Mouse (Mus musculus): ENCODE results near the gene Zdhhc5. TPM values are rescaled to one million over a fixed set of nuclear protein-coding genes. Genes with fewer than 3 reads are reported as not detected.
A peak's percentile ranks its signal among the peaks of the same experiment; 100 is the strongest.
"Not testable (repeated sequence)": the region's sequence is repeated elsewhere in the genome, so short reads cannot be mapped to it uniquely, and the experiment has no call there.

Zdhhc5 gene
- polyA plus RNA-seq, 1 experiment: 14.6 TPM

- Histone ChIP-seq H3K4me3 (replicated peaks; ENCODE audit: control insufficient read depth, low read depth, low read length) (peak overlapping the region; percentile 73), H3K4me1 (ENCODE audit: control insufficient read depth, insufficient read depth, low read length) (no peaks in the 10 kb centered on the region; the same call in 1 of the 2 replicates), H3K27ac (ENCODE audit: control insufficient read depth, insufficient read depth, low read depth, low read length, poor library complexity) (peak overlapping the region; percentile 8; the same call in 1 of the 2 replicates)
- 8% methylated on average over 22 of the region's 22 CpGs for WGBS
- peak; percentile 38; the same call in 1 of the 2 replicates for TF ChIP-seq CTCF (IDR thresholded peaks at IDR 0.05; ENCODE audit: control insufficient read depth, insufficient read depth, low read length)
- TF ChIP-seq POLR2A (IDR thresholded peaks at IDR 0.05; ENCODE audit: borderline replicate concordance, control insufficient read depth, low read depth, low read length): no peak
Observed at GRCm38 (mm10) chr2:84677270-84677967, 37.6 kb downstream of the Zdhhc5 start.

- H3K4me3 ChIP-seq (replicated peaks; ENCODE audit: control insufficient read depth, low read depth, low read length): not testable (repeated sequence)
Observed at GRCm38 (mm10) chr2:84671535-84671934, 43.4 kb downstream of the Zdhhc5 start.

GRCm38 (mm10) chr2:84670569-84670933, 44.4 kb downstream of the Zdhhc5 start, which contains the start of gene Selenoh:
Gene Selenoh (minus strand): TSS chr2:84670770.
- under 1% methylated on average over 20 of the region's 20 CpGs for WGBS
- Histone ChIP-seq H3K4me1 (ENCODE audit: control insufficient read depth, insufficient read depth, low read length) (no peaks in the 10 kb centered on the region), H3K27ac (ENCODE audit: control insufficient read depth, insufficient read depth, low read depth, low read length, poor library complexity) (peak within 1 kb of the TSS; percentile 37; the same call in 1 of the 2 replicates), H3K4me3 (replicated peaks; ENCODE audit: control insufficient read depth, low read depth, low read length) (peak within 1 kb of the TSS; percentile 80)
- TF ChIP-seq POLR2A (IDR thresholded peaks at IDR 0.05; ENCODE audit: borderline replicate concordance, control insufficient read depth, low read depth, low read length) (0 out of 2 replicates have a peak, but pooled peaks have one; percentile 5), CTCF (IDR thresholded peaks at IDR 0.05; ENCODE audit: control insufficient read depth, insufficient read depth, low read length) (no peak)

More at GRCm38 (mm10) chr2:84671535-84671934, 43.4 kb downstream of the Zdhhc5 start:
- H3K4me1 ChIP-seq (ENCODE audit: control insufficient read depth, insufficient read depth, low read length); H3K27ac ChIP-seq (ENCODE audit: control insufficient read depth, insufficient read depth, low read depth, low read length, poor library complexity): not testable (repeated sequence)
- 72% methylated on average over 4 of the region's 5 CpGs for WGBS

DNA sequence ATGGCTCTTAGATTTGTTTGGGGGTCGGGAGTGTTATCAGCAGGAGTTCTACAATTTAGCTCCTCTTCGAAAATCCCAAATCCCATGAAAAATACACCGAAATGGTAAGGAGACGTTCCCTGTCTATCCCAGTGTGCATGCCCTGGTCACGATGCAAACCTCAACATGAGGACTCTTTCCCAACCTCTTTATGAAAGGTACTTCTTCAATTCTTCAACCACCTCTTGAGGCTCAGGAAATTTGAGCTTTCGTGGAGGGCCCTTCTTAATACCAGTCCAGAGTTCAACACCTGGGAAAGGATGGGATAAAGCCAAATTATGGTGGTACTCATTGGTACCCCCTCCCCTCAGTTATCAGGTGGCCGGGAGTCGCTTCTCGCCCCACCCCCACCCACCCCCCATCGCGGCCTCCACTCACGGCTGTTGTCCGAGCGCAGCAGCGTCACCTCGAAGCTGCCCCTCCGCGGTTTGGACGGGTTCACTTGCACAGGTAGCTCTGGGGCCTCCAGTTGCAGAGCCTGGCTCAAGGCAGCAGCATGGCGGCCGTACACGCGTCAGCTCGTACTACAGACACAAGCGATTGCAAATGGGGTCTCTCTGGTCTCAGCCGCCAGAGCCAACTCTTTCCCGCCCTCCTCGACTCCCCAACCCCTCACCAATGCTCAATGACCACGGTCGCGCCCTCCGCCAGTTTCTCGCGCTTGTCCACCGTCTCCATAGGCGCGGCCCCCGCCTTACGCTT, 45.0 kb downstream of the Zdhhc5 start:
- peak overlapping the region; percentile 80 for H3K4me3 ChIP-seq (replicated peaks; ENCODE audit: control insufficient read depth, low read depth, low read length)
- H3K4me1 ChIP-seq (ENCODE audit: control insufficient read depth, insufficient read depth, low read length): no peaks in the 10 kb centered on the region
- 2% methylated on average over 39 of the region's 39 CpGs for WGBS
- H3K27ac ChIP-seq (ENCODE audit: control insufficient read depth, insufficient read depth, low read depth, low read length, poor library complexity): peak overlapping the region; percentile 37; the same call in 1 of the 2 replicates
- TF ChIP-seq CTCF (IDR thresholded peaks at IDR 0.05; ENCODE audit: control insufficient read depth, insufficient read depth, low read length) (no peak), POLR2A (IDR thresholded peaks at IDR 0.05; ENCODE audit: borderline replicate concordance, control insufficient read depth, low read depth, low read length) (no peak; the same call in 1 of the 2 replicates)

DNA sequence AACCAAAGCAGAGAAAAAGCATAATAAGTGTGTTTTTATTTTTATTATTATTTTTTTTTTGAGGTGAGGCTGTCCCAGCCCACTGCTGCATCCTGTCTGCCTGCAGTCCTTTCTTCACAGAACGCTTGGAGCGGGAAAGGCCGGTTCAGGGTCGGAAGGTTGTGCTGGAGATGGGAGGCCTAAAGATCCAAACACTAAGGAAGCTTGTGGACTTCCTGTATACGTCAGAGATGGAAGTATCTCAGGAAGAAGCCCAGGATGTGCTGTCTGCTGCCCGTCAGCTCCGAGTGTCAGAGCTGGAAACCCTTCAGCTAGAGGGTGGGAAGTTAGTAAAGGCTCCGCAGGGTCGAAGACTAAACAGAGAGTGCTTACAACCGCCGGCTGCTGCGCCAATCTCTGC, 48.9 kb downstream of the Zdhhc5 start:
- Histone ChIP-seq H3K27ac (ENCODE audit: control insufficient read depth, insufficient read depth, low read depth, low read length, poor library complexity) (no peak overlapping the region), H3K4me1 (ENCODE audit: control insufficient read depth, insufficient read depth, low read length) (no peaks in the 10 kb centered on the region)
- WGBS: 80% methylated on average over 12 of the region's 12 CpGs

DNA sequence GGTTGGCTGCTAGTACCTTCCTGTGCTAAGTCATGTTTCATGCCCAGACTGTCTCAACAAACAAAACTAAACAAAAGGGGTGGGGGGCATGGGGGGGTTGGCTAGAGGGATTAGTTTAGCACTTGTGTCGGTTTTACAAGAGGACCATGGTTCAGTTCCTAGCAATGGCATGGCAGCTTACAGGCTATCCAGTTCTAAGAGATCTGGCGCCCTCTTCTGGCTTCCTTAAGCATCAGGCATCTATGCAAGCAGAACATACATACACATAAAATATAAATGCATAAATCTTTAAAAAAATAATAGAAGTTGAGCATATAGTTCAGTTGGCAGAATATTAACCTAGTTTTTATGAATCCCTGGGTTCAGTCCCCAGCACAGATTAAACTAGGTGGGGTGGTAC, 52.1 kb downstream of the Zdhhc5 start:
- 46% methylated on average over 2 of the region's 2 CpGs for WGBS
- H3K27ac ChIP-seq (ENCODE audit: control insufficient read depth, insufficient read depth, low read depth, low read length, poor library complexity): no peak overlapping the region
- no peaks in the 10 kb centered on the region for H3K4me1 ChIP-seq (ENCODE audit: control insufficient read depth, insufficient read depth, low read length)
- TF ChIP-seq POLR2A (IDR thresholded peaks at IDR 0.05; ENCODE audit: borderline replicate concordance, control insufficient read depth, low read depth, low read length) (no peak), CTCF (IDR thresholded peaks at IDR 0.05; ENCODE audit: control insufficient read depth, insufficient read depth, low read length) (0 out of 2 replicates have a peak, but pooled peaks have one; percentile 28)
- no peak overlapping the region for H3K4me3 ChIP-seq (replicated peaks; ENCODE audit: control insufficient read depth, low read depth, low read length)

More for the DNA sequence above, 48.9 kb downstream of the Zdhhc5 start:
- TF ChIP-seq CTCF (IDR thresholded peaks at IDR 0.05; ENCODE audit: control insufficient read depth, insufficient read depth, low read length) (no peak), POLR2A (IDR thresholded peaks at IDR 0.05; ENCODE audit: borderline replicate concordance, control insufficient read depth, low read depth, low read length) (no peak)
- H3K4me3 ChIP-seq (replicated peaks; ENCODE audit: control insufficient read depth, low read depth, low read length): no peak overlapping the region

GRCm38 (mm10) chr2:84660253-84660652, 54.7 kb downstream of the Zdhhc5 start:
- WGBS: 35% methylated on average over 3 of the region's 3 CpGs
- Histone ChIP-seq H3K27ac (ENCODE audit: control insufficient read depth, insufficient read depth, low read depth, low read length, poor library complexity) (no peak overlapping the region), H3K4me3 (replicated peaks; ENCODE audit: control insufficient read depth, low read depth, low read length) (no peak overlapping the region), H3K4me1 (ENCODE audit: control insufficient read depth, insufficient read depth, low read length) (no peaks in the 10 kb centered on the region; the same call in 1 of the 2 replicates)
- TF ChIP-seq CTCF (IDR thresholded peaks at IDR 0.05; ENCODE audit: control insufficient read depth, insufficient read depth, low read length) (0 out of 2 replicates have a peak, but pooled peaks have one; percentile 30), POLR2A (IDR thresholded peaks at IDR 0.05; ENCODE audit: borderline replicate concordance, control insufficient read depth, low read depth, low read length) (no peak)

DNA sequence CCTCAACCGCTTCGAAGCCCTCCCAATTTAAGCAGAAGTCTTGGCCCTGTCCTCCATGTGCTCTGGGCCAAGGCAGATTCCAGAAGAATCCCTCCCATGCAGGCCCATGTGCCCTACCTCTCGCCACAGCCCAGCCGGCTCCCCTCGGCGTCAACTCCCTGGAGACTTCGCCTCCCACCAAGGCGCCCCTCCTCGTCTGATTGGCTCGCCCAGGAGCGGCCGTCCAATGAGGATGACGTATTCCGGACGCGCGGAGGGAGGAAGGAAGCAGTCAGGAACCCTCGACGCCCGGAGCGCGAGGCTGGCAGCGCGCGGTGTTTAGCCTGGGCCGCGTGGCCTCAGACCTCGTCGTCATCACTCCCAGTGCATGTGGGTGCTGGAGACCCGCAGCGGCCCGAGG, 56.2 kb downstream of the Zdhhc5 start, which contains the start of gene Btbd18:
Btbd18 (plus strand) TSS at position 274 of the 400 bp plus-strand sequence.
- Histone ChIP-seq H3K4me1 (ENCODE audit: control insufficient read depth, insufficient read depth, low read length) (no peaks in the 10 kb centered on the region; the same call in 1 of the 2 replicates), H3K4me3 (replicated peaks; ENCODE audit: control insufficient read depth, low read depth, low read length) (no peak within 1 kb of the TSS), H3K27ac (ENCODE audit: control insufficient read depth, insufficient read depth, low read depth, low read length, poor library complexity) (no peak within 1 kb of the TSS)
- WGBS: 94% methylated on average over 32 of the region's 32 CpGs
- TF ChIP-seq POLR2A (IDR thresholded peaks at IDR 0.05; ENCODE audit: borderline replicate concordance, control insufficient read depth, low read depth, low read length): no peak
- TF ChIP-seq CTCF (IDR thresholded peaks at IDR 0.05; ENCODE audit: control insufficient read depth, insufficient read depth, low read length): no peak
